Mouse (Mus musculus) thymus, adult 2 months (tissue): ENCODE measurements around the gene Gm49354.

ENCODE experiments used
- CTCF ChIP-seq: fragments of 200-500 bp; IDR thresholded peaks from 2 replicates; pipeline ENCODE4 v1.5.1; 2012; ENCODE audit warnings: mild to moderate bottlenecking, control low read depth, low read length, moderate library complexity, borderline replicate concordance; ENCODE audit not compliant: control insufficient read depth, poor library complexity, insufficient read depth; ENCODE audit errors: extremely low read depth
- POLR2A ChIP-seq: fragments of 200-500 bp; IDR thresholded peaks from 2 replicates; pipeline ENCODE4 v1.6.1; 2012; ENCODE audit warnings: mild to moderate bottlenecking, low read length, control low read depth, moderate library complexity; ENCODE audit not compliant: control insufficient read depth, poor library complexity, insufficient read depth; ENCODE audit errors: extremely low read depth

GRCm38 (mm10) chr13:59745462-59745861 is 36.6 kb downstream of the Gm49354 start:
- TF ChIP-seq POLR2A (no peak), CTCF (no peak)
